Mouse (Mus musculus) yolk sac, embryonic 10.5 days (tissue): Measurements from ENCODE around the gene Apobec2.

Experiments
- DNase-seq: peaks from one replicate; pipeline ENCODE4 v3.0.0-alpha.2; 2017; ENCODE audit warnings: low spot score

Gene Apobec2

DNA sequence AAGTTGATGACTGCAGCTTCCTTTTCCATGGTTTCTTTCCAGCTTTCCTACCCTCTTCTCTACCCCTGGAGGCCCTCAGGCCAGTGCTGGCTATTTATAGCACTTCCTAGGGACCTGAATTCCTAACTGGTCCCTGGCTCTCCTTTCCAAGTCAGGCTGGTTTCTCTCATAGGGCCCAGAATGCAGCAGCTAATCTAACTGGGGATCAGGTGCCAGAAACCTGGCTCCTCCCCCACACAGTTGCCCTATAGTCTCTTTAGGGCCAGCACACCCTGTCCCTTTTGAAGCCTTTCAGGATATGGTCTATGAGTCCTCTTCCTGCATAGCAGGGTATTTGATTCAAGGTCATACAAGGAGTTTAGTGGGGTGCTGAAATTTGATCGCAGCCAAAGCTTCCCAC is 3.8 kb upstream of the Apobec2 start:
- no peak for DNase-seq

- DNase-seq: no peak
These were observed 1.7 kb upstream of the Apobec2 start for GRCm38 (mm10) chr17:48434479-48434878.

DNA sequence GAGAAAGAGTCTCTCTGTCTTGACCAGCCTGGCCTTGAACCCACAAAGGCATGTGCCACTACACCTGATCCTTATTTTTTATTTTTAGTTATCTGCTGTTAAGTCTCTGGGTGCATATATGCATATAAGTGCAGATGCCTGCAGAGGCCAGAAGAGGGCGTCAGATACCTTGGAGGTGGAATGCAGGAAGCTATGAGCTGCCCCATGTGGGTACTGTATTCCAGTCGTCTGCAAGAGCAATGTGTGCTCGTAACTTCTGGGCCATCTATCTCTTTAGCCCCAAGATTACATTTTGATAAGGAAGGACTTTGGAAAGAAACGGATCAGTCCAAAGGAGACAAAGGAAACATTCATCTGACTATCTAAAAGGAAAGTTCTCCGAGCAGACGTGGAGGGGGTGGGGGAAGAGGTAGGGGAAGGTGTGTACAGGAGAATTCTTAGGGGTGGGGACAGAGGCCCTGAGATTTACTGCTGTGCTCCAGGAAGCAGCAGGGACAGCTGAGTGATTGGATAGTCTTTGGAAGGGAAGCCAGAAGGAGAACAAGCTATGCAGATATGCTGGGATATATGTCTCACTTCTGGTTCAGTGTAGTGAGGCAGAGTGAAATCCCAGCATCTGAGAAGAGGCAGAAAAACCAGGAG is 1.1 kb upstream of the Apobec2 start:
- DNase-seq: no peak

- DNase-seq: no peak
These were observed 401 bp upstream of the Apobec2 start for GRCm38 (mm10) chr17:48433006-48433655.

GRCm38 (mm10) chr17:48431054-48431453 is 1.7 kb downstream of the Apobec2 start:
- DNase-seq: no peak

- no peak for DNase-seq
These were observed 2.3 kb downstream of the Apobec2 start for GRCm38 (mm10) chr17:48430394-48430793.

GRCm38 (mm10) chr17:48427852-48428530 is 4.7 kb downstream of the Apobec2 start:
- DNase-seq: no peak

GRCm38 (mm10) chr17:48426991-48427750 is 5.6 kb downstream of the Apobec2 start:
- DNase-seq: no peak

- no peak for DNase-seq
These were observed 6.7 kb downstream of the Apobec2 start for GRCm38 (mm10) chr17:48425823-48426612.

DNA sequence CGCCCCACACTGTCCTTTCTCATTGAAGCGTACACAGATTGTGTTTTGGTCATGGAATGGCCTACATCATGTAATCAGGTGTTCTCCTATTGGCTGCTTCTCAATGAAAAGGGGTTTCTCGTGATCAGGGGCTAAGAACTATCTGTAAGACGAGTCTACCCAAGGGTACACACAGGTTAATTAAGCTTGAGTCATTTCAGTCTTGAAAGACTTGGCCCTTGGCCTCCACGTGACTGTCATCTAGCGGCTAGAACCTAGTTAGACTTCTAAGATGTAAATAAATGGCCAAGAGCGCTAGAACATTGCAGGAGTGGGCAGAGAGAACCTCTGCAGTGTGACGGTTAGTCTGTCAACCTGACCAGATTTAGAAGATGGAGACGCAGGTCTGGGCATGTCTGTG is 8.5 kb downstream of the Apobec2 start:
- DNase-seq: peak; percentile 54

GRCm38 (mm10) chr17:48419571-48419970 is 13.2 kb downstream of the Apobec2 start:
- DNase-seq: no peak

- DNase-seq: no peak
These were observed 13.9 kb downstream of the Apobec2 start for GRCm38 (mm10) chr17:48418781-48419180.

DNA sequence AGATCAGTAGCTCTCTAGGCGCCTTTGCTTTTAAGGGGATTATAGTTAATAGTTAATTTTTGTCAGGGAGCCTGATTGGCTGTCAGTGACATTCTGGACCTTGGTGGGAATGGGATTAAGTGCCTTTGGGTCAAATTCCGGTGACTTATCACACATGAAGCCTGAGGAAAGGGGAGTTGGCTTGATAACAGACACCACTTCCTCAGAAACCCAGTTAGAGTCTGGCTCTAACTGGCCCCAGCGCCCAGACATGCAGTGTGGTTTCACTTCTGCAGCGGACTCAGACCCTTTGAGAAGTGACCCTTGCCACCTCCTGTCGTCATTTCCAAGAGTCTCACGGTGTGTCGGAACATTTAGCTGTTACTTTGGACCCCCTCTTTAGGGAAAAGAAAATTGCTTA is 14.6 kb downstream of the Apobec2 start:
- peak; percentile 84 for DNase-seq

- no peak for DNase-seq
These were observed 15.2 kb downstream of the Apobec2 start for GRCm38 (mm10) chr17:48417521-48417920.

GRCm38 (mm10) chr17:48416425-48417195 is 16.1 kb downstream of the Apobec2 start:
- peak; percentile 56 for DNase-seq

DNA sequence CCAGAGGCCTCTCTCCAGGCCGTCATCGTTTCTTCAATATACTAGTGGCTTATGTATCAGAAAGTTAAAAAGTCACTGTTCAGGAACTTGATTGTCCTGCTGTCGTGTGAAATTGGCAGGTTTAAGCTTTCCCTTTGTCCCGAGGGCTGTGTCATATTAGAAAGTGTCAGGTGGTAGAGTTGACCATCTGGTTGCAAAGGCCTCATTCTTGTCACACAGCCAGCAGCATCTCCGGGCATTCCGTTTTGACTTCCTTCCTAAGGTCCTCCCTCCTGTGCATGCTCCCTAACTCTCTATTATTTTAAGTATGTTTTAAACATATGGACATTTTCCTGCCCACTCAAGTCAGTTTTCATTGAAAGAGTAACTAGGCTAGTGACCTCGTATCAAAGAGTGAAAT is 16.7 kb downstream of the Apobec2 start:
- DNase-seq: no peak

DNA sequence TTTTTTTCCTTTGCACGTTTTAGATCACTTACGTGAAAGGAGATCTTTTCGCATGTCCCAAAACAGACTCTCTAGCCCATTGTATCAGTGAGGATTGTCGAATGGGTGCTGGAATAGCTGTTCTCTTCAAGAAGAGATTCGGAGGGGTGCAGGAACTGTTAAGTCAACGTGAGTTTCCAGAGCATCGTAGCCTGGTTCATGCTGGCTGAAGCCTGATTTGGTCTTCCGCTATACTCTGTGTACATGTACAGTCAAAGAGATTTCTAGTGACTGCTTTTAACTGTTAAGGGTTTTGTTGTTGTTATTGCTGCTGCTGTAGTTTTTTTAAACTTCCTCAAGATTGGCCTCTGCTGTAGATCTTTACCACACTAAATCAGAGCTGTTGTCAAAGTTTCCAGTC is 21.5 kb downstream of the Apobec2 start:
- DNase-seq: no peak

DNA sequence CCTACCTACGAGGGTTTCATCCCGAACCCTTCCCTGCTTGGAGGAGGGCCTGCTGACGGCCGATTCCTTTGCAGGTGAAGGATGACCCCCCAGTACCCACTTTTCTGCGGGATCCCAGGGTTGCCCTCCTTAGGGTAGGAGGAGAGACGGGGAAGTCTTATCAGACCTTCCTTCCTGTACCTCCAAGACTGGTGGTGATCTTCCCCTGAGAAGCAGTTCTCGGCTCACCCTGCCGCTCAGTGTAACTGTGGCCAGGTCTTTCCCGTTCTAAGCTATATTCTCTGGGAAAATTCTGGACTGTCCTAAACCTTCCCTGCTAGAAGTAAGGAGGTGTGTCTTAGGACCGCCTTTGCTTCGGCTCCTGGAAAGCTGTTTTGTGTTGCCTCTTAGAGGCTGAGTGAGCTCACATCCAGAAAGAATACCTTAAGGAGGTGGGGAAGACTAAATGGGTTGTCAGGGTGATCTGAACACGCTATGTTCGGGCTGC is 22.4 kb downstream of the Apobec2 start:
- DNase-seq: no peak

DNA sequence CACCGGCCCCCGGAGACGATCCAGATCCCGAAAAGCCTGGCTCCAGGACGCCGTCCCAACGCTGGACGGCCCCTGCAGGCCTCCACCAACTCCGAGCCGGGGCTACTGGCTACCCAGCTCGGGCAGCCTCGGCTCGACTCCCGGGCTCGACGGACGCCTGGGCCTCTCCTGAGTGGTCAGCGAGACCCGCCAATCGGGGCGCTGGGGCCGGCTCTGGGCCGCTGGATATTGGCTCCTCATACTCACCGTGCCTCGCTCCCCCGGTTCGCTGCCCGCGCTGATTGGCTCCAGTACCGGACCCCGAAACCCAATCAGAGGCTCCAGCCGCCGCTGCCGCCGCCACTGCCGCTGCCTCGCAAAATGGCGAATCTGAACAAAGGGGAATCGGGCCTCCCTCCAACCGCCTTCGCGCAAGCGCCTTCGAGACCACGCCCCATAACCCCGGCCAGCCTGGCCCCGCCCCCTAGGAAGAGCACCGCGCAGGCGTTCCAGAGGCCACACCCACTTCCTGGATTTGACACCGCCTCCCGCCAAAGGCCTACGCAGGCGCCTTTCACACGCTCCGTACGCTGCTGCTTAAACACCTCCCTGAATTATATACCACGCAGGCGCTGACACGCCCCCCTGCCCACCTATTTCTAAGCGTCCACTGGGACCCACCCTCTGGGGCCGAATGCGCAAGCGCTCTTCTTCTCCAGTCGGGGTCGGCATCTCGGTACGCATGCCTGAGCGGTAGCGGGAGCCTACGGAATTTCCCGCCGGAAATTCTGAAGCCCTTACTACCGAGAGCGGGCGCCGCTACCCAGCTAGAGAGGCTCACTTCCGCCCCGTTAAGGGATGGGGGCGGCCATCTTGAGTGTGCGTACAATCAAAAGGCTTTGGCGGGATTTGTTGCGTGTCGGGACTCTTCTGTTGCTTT is 23.1 kb downstream of the Apobec2 start, which contains the start of the genes Nfya and Oard1:
Nfya (minus strand) TSS at position 527 of the 919 bp plus-strand sequence.
Oard1 (plus strand) TSS at position 635 of the 919 bp plus-strand sequence.
- peak; percentile 100 for DNase-seq
